Comparison of ENCODE assay signal across 8 mouse cellular contexts in the genomic region with DNA sequence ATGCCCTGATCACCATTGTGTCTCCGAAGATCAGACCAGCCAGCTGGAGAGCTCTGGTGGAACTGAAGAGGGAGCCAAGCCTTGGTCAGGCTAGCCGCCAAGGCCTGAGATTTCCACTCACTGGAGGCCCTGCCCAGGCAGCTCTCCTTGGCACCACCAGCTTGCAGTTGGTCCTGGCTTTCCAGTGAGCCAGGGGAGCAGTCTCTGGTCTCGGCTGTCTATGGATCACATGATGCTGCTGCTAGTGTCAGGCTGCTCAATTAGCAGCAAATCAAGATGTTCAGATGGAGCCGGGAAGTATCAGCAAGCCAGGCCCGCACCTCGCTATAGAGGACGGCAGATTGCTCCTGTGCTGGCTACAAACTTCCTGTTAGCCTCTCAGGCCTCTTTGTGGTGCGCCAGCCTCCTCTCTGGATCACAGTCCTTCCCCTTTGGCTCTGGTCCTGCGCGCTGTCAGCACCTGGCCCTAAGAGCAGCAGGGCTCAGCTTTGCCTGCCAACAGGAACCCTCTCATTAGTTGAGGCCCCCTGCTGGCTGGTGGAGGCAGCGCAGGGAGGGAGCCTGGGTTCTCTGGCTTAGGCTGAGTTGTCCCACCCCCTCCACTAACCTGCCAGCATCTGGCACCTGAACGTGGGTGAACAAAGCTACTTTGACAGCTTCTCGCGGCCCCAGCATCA.
A peak's percentile ranks its signal among the peaks of the same experiment; 100 is the strongest.
DNase-seq lines count a peak whose midpoint lies in the region; ATAC-seq and TF ChIP-seq lines count a peak whose summit lies in the region.

No protein-coding gene starts in this region.

- H3K27ac ChIP-seq in MEL (ENCODE audit: control insufficient read depth, low read depth, low read length): no peak overlapping the region
- peak overlapping the region; percentile 69 for H3K27ac ChIP-seq in forebrain, embryonic 15.5 days (replicated peaks)
- H3K27ac ChIP-seq in heart, embryonic 16.5 days (ENCODE audit: low read length): peak overlapping the region; percentile 93
- H3K27ac ChIP-seq in liver, embryonic 16.5 days (ENCODE audit: low read length): no peak overlapping the region
- no peak overlapping the region for H3K27ac ChIP-seq in olfactory bulb, adult 2 months (ENCODE audit: insufficient read depth, low read depth, low read length)

- no peak overlapping the region for H3K9ac ChIP-seq in MEL (ENCODE audit: control insufficient read depth, low read depth, low read length, poor library complexity, severe bottlenecking)
- no peak overlapping the region for H3K9ac ChIP-seq in forebrain, embryonic 15.5 days (replicated peaks)
- H3K9ac ChIP-seq in heart, embryonic 16.5 days (ENCODE audit: low read length): no peak overlapping the region; the same call in 1 of the 2 replicates
- H3K9ac ChIP-seq in liver, embryonic 16.5 days (ENCODE audit: low read depth, low read length): no peak overlapping the region

- TF ChIP-seq EP300 in MEL (IDR thresholded peaks at IDR 0.05; ENCODE audit: low read depth in 1 of 2, low read length in 2 of 2): no peak

- H3K4me3 ChIP-seq in MEL (ENCODE audit: control insufficient read depth in 1 of 2, insufficient read depth in 1 of 2, low read depth in 2 of 2, low read length in 2 of 2): no peak overlapping the region
- H3K4me3 ChIP-seq in forebrain, embryonic 15.5 days: no peak overlapping the region
- peak overlapping the region; percentile 27; the same call in 1 of the 2 replicates for H3K4me3 ChIP-seq in heart, embryonic 16.5 days (ENCODE audit: low read length)
- H3K4me3 ChIP-seq in liver, embryonic 16.5 days (ENCODE audit: low read depth, low read length): no peak overlapping the region
- H3K4me3 ChIP-seq in olfactory bulb, adult 2 months (ENCODE audit: insufficient read depth, low read depth, low read length): no peak overlapping the region

- 16% methylated on average over 14 of the region's 14 CpGs for WGBS in forebrain, embryonic 15.5 days
- 12% methylated on average over 14 of the region's 14 CpGs for WGBS in heart, embryonic 16.5 days
- 21% methylated on average over 14 of the region's 14 CpGs for WGBS in liver, embryonic 16.5 days (ENCODE audit: insufficient replicate concordance)
- WGBS in olfactory bulb, adult 2 months: 35% methylated on average over 14 of the region's 14 CpGs

- no peak for TF ChIP-seq RAD21 in MEL (IDR thresholded peaks at IDR 0.05; ENCODE audit: low read depth, low read length)

- H3K9me3 ChIP-seq in MEL (replicated peaks; ENCODE audit: insufficient read depth, low read length): no peaks in the 10 kb centered on the region
- H3K9me3 ChIP-seq in forebrain, embryonic 15.5 days: no peaks in the 10 kb centered on the region
- no peaks in the 10 kb centered on the region for H3K9me3 ChIP-seq in heart, embryonic 16.5 days (replicated peaks; ENCODE audit: control insufficient read depth, low read length)
- no peaks in the 10 kb centered on the region for H3K9me3 ChIP-seq in liver, embryonic 16.5 days (replicated peaks; ENCODE audit: control insufficient read depth, low read length)

- no peaks in the 10 kb centered on the region for H3K79me2 ChIP-seq in MEL (ENCODE audit: control insufficient read depth, insufficient read depth, low read length, poor library complexity)

- DNase-seq in MEL (ENCODE audit: low read depth, low spot score): peak; percentile 3
- peak; percentile 91 to 92 for DNase-seq in cerebellum, adult 18-20 months
- DNase-seq in kidney, postnatal 25 days: peak; percentile 89 to 92
- DNase-seq in urinary bladder, postnatal 10 days (ENCODE audit: low spot score): peak; percentile 72

- H3K36me3 ChIP-seq in MEL (ENCODE audit: control insufficient read depth in 1 of 2, insufficient read depth in 2 of 2, low read length in 2 of 2): no peaks in the 10 kb centered on the region
- no peaks in the 10 kb centered on the region for H3K36me3 ChIP-seq in forebrain, embryonic 15.5 days
- no peaks in the 10 kb centered on the region for H3K36me3 ChIP-seq in heart, embryonic 16.5 days (ENCODE audit: control insufficient read depth, insufficient read depth)
- no peaks in the 10 kb centered on the region for H3K36me3 ChIP-seq in liver, embryonic 16.5 days (ENCODE audit: control insufficient read depth, insufficient read depth)

- peak overlapping the region; percentile 18; the same call in 1 of the 2 replicates for H3K4me2 ChIP-seq in forebrain, embryonic 15.5 days (replicated peaks)
- H3K4me2 ChIP-seq in heart, embryonic 16.5 days (ENCODE audit: low read depth, low read length): peak overlapping the region; percentile 54
- no peak overlapping the region for H3K4me2 ChIP-seq in liver, embryonic 16.5 days (ENCODE audit: low read depth, low read length)

- peak; percentile 4 to 37 (median 12); a peak in 3 of 6 replicates for TF ChIP-seq CTCF in MEL (IDR thresholded peaks at IDR 0.05 in 2 of 3, conservative IDR thresholded peaks at IDR 0.05 in 1 of 3; ENCODE audit: control insufficient read depth in 1 of 3, insufficient read depth in 1 of 3, low read depth in 2 of 3, low read length in 3 of 3, poor library complexity in 1 of 3, severe bottlenecking in 1 of 3)
- TF ChIP-seq CTCF in olfactory bulb, adult 2 months (IDR thresholded peaks at IDR 0.05; ENCODE audit: insufficient read depth, low read depth, low read length): peak; percentile 72; the same call in 1 of the 2 replicates

- no peaks in the 10 kb centered on the region for H3K27me3 ChIP-seq in MEL (ENCODE audit: control insufficient read depth in 1 of 2, insufficient read depth in 2 of 2, low read length in 2 of 2)
- no peaks in the 10 kb centered on the region for H3K27me3 ChIP-seq in forebrain, embryonic 15.5 days
- peaks cover 3% of the 10 kb centered on the region for H3K27me3 ChIP-seq in heart, embryonic 16.5 days (ENCODE audit: control insufficient read depth, insufficient read depth, low read length)
- H3K27me3 ChIP-seq in liver, embryonic 16.5 days (ENCODE audit: control insufficient read depth, insufficient read depth, low read depth, low read length): no peaks in the 10 kb centered on the region

- no peaks in the 10 kb centered on the region for H3K4me1 ChIP-seq in MEL (ENCODE audit: control insufficient read depth in 1 of 2, insufficient read depth in 2 of 2, low read length in 2 of 2)
- H3K4me1 ChIP-seq in forebrain, embryonic 15.5 days: peaks cover 43% of the 10 kb centered on the region
- H3K4me1 ChIP-seq in heart, embryonic 16.5 days (ENCODE audit: control insufficient read depth, insufficient read depth, low read length): peaks cover 27% of the 10 kb centered on the region
- H3K4me1 ChIP-seq in liver, embryonic 16.5 days (ENCODE audit: control insufficient read depth, low read depth, low read length): no peaks in the 10 kb centered on the region
- H3K4me1 ChIP-seq in olfactory bulb, adult 2 months (ENCODE audit: control insufficient read depth, insufficient read depth, low read length): peaks cover 15% of the 10 kb centered on the region

- TF ChIP-seq POLR2A in MEL (IDR thresholded peaks at IDR 0.05; ENCODE audit: control insufficient read depth in 1 of 2, insufficient read depth in 1 of 2, low read depth in 1 of 2, low read length in 2 of 2, poor library complexity in 1 of 2): no peak
- no peak for TF ChIP-seq POLR2A in olfactory bulb, adult 2 months (IDR thresholded peaks at IDR 0.05; ENCODE audit: insufficient read depth, low read depth, low read length)

- ATAC-seq in forebrain, embryonic 15.5 days (replicated peaks): peak; percentile 88
- peak; percentile 97 for ATAC-seq in heart, embryonic 16.5 days (replicated peaks; ENCODE audit: extremely low read depth, insufficient read depth, low FRiP score)
- ATAC-seq in liver, embryonic 16.5 days (ENCODE audit: low read depth): peak; percentile 30; the same call in 1 of the 2 replicates

TF ChIP-seq in MEL, 35 proteins besides CTCF, POLR2A, EP300 and RAD21:
- TF ChIP-seq SMC3 (IDR thresholded peaks at IDR 0.05; ENCODE audit: low read depth, low read length) (no peak), ETS1 (IDR thresholded peaks at IDR 0.05; ENCODE audit: low read depth, low read length) (no peak), POLR2AphosphoS2 (IDR thresholded peaks at IDR 0.05; ENCODE audit: low read length) (no peak), CHD1 (IDR thresholded peaks at IDR 0.05; ENCODE audit: low read depth, low read length) (no peak), ELF1 (IDR thresholded peaks at IDR 0.05; ENCODE audit: low read depth, low read length) (no peak), MAFK (IDR thresholded peaks at IDR 0.05; ENCODE audit: borderline replicate concordance, low read depth, low read length) (no peak), TAL1 (IDR thresholded peaks at IDR 0.05; ENCODE audit: low read length) (no peak), ZNF384 (IDR thresholded peaks at IDR 0.05; ENCODE audit: low read depth, low read length) (no peak), CHD2 (IDR thresholded peaks at IDR 0.05; ENCODE audit: low read length) (no peak), MYB (IDR thresholded peaks at IDR 0.05; ENCODE audit: low read depth, low read length) (no peak), GATA1 (IDR thresholded peaks at IDR 0.05; ENCODE audit: low read depth, low read length) (no peak), E2F4 (IDR thresholded peaks at IDR 0.05; ENCODE audit: borderline replicate concordance, low read depth, low read length) (no peak), BHLHE40 (IDR thresholded peaks at IDR 0.05; ENCODE audit: borderline replicate concordance, low read depth, low read length) (no peak), POLR2AphosphoS5 (IDR thresholded peaks at IDR 0.05; ENCODE audit: borderline replicate concordance, low read depth, low read length) (no peak), ZKSCAN1 (IDR thresholded peaks at IDR 0.05; ENCODE audit: low read depth, low read length) (no peak), ZC3H11A (IDR thresholded peaks at IDR 0.05; ENCODE audit: low read depth, low read length) (no peak)

Comparison
In these comparisons a context has a peak if more than half of its experiments do, and no peak if none do; other contexts are left out.
1. DNase-seq: peak in every context shown above with its lines; median percentile 92 in cerebellum, adult 18-20 months; 90 in kidney, postnatal 25 days; 72 in urinary bladder, postnatal 10 days; 3 in MEL.
2. H3K27ac ChIP-seq: peak in forebrain, embryonic 15.5 days (single experiment) and heart, embryonic 16.5 days (single experiment); none in MEL (single experiment), liver, embryonic 16.5 days (single experiment) and olfactory bulb, adult 2 months (single experiment).
3. ATAC-seq: peak in every context shown above with its lines; median percentile 97 in heart, embryonic 16.5 days; 88 in forebrain, embryonic 15.5 days; 30 in liver, embryonic 16.5 days.